Mouse (Mus musculus) kidney, postnatal 4 days (tissue): ENCODE measurements at regions not wholly inside any gene's neighbourhood (a gene's known extent, or its start where the extent isn't known, plus 50 kb on each side); places are given as distances from the start of the nearest gene placed in this dataset.

Experiments
- DNase-seq, 2 experiments: peaks; one replicate each; pipeline ENCODE4 v3.0.0; 2021; ENCODE audit warnings: mixed read lengths in 2 of 2

DNA sequence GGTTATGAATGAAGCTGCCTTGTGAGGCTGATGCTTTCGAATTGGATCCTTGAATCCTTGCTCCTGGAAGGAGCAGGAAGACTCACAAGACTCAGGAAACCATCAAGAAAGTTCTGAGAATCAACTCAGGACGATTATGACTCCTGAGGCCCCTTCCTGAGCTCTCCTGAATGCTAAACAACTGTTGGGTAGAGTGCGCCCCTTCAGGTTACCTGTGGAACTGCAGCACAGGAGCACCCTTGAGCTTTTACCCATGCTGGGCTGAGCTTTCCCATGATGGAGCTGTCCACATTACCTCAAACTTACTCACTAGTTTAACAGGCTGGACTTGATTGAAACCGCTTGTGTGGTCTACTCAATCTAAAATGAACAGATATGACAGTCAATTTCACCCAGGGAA is 553.3 kb downstream of the Jrkl start:
- DNase-seq = peak; percentile 21 to 29

DNA sequence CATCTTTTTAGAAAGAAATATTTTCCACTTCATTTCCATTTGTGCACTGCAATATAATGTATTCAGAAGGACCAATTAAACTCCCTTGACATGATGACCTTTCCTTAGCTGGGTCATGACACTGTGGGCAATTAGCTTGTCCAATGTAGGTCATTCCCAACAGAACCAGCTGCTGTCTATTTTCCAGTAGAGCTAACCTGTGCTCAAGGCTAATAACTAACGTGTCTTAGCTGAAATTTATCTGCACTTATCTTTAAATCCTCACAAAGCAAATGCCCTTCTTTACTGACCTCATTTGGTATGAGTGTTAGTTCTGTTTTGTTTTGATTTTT is 554.7 kb downstream of the Jrkl start:
- no peak for DNase-seq

DNA sequence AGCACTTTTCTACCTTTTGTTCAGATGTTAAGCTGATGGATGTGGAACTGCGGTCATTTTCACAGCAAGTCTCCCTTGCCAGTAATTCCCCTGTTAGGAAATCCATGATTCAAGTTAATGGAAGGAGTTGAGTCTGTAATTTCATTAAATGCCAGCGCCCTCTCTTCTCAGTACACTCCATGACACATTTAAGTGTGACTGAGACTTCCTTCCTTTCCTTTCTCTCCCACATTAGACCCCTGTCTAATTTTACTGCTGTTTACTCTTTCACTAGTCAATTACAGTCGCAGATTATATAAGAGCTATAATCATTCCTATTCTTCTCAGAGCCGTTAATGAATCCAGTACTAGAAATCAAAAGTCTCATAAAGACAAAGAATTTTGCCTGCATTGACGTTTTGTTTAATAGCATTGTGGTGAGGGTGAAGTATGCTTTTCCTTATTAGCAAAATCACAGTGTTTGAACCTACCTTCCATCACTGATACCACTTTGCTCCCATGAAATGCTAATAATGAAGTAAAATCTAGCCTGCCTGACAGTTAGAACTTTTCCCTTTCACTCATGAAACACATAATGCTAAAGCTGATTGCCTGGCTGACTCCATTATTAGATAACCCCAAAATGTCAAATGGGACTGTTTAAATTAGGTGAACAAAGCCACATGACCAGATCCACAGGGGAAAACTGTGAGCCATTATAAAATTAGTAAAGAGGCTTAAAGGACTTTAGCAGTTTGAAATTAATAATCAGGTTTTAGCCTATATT is 555.3 kb downstream of the Jrkl start:
- no peak for DNase-seq
